Comparison of ENCODE assay signal across 23 mouse cellular contexts in the genomic region with DNA sequence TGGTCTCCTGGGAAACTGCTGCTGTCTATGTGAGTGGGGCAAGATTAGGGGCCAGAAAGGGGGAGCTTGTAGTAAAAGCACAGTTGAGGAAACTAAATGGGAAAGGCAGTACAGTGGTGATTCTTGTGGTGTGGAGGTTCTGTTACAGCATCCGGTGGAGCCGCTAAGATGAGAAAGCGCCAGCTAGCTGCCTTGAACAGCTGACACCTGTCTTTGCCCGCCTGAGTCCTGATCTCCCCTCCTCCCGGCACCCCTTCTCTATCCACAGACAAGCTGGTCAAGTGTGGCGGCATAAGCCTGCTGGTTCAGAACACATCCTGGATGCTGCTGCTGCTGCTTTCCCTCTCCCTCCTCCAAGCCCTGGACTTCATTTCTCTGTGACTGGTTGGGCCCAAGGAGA. TPM values are rescaled to one million over a fixed set of nuclear protein-coding genes. Genes with fewer than 3 reads are reported as not detected.
A peak's percentile ranks its signal among the peaks of the same experiment; 100 is the strongest.
DNase-seq lines count a peak whose midpoint lies in the region; ATAC-seq and TF ChIP-seq lines count a peak whose summit lies in the region.
"Had no signal": no experiment of that assay in that cellular context is flagged by ENCODE, and none has a peak within 500 bp of the region (broad histone marks: within the 10 kb centered on the region; RNA-seq: fewer than 3 reads in every experiment).

No protein-coding gene starts in this region.

- H3K4me2 ChIP-seq in hindbrain, postnatal 0 days (ENCODE audit: low read depth, low read length): no peak overlapping the region
- H3K4me2 ChIP-seq: forebrain, embryonic 15.5 days; heart, embryonic 11.5 days; limb, embryonic 15.5 days; liver, embryonic 15.5 days; midbrain, embryonic 13.5 days; stomach, embryonic 15.5 days had no signal

- peak overlapping the region; percentile 28 for H3K9ac ChIP-seq in MEL (ENCODE audit: control insufficient read depth, low read depth, low read length, poor library complexity, severe bottlenecking)
- H3K9ac ChIP-seq in hindbrain, postnatal 0 days (replicated peaks; ENCODE audit: low read length): no peak overlapping the region
- H3K9ac ChIP-seq: forebrain, embryonic 15.5 days; limb, embryonic 15.5 days; liver, embryonic 15.5 days; midbrain, embryonic 13.5 days; stomach, embryonic 15.5 days had no signal

- H3K79me2 ChIP-seq in MEL (ENCODE audit: control insufficient read depth, insufficient read depth, low read length, poor library complexity): no peaks in the 10 kb centered on the region

- H3K9me3 ChIP-seq in MEL (replicated peaks; ENCODE audit: insufficient read depth, low read length): no peaks in the 10 kb centered on the region
- no peaks in the 10 kb centered on the region for H3K9me3 ChIP-seq in hindbrain, postnatal 0 days (ENCODE audit: low read length)
- H3K9me3 ChIP-seq: forebrain, embryonic 15.5 days; limb, embryonic 15.5 days; liver, embryonic 15.5 days; midbrain, embryonic 13.5 days; stomach, embryonic 15.5 days had no signal

- peaks cover 5 to 46% of the 10 kb centered on the region in 2 experiments for H3K4me1 ChIP-seq in MEL (ENCODE audit: control insufficient read depth in 1 of 2, insufficient read depth in 2 of 2, low read length in 2 of 2)
- H3K4me1 ChIP-seq in hindbrain, postnatal 0 days (ENCODE audit: insufficient read depth, low read length): no peaks in the 10 kb centered on the region
- H3K4me1 ChIP-seq: liver, embryonic 15.5 days had no signal

- no peak for DNase-seq in layer of hippocampus, adult 2 months (ENCODE audit: low spot score in 2 of 2)
- DNase-seq in layer of hippocampus, adult 8-10 months (ENCODE audit: low spot score in 2 of 2): no peak
- peak; percentile 36 for DNase-seq in MEL (ENCODE audit: low read depth, low spot score)
- peak; percentile 87 for DNase-seq in thymus, postnatal 14 days
- no peak for DNase-seq in lung, postnatal 36 days
- DNase-seq in hindbrain, postnatal 0 days (ENCODE audit: low spot score): no peak
- DNase-seq in frontal cortex, postnatal 36 days (ENCODE audit: low spot score in 2 of 2): no peak
- DNase-seq: adrenal gland, postnatal 10 days; cerebellum, postnatal 36 days; heart, postnatal 10 days; kidney, postnatal 4 days; right cerebral cortex, postnatal 25 days had no signal

- TF ChIP-seq POLR2A in MEL (IDR thresholded peaks at IDR 0.05; ENCODE audit: control insufficient read depth in 1 of 2, insufficient read depth in 1 of 2, low read depth in 1 of 2, low read length in 2 of 2, poor library complexity in 1 of 2): no peak

- peak; percentile 61 for ATAC-seq in inflammation-experienced regulatory T-cells, adult 6 months
- no peak for ATAC-seq in hindbrain, postnatal 0 days
- ATAC-seq: forebrain, embryonic 15.5 days; midbrain, embryonic 13.5 days had no signal

- H3K4me3 ChIP-seq in layer of hippocampus, adult 2 months: peak overlapping the region; percentile 22; the same call in 1 of the 2 replicates
- no peak overlapping the region; a peak in 1 of 4 replicates for H3K4me3 ChIP-seq in MEL (ENCODE audit: control insufficient read depth in 1 of 2, insufficient read depth in 1 of 2, low read depth in 2 of 2, low read length in 2 of 2)
- H3K4me3 ChIP-seq in hindbrain, postnatal 0 days (ENCODE audit: low read length): no peak overlapping the region
- H3K4me3 ChIP-seq: erythroblast, embryonic 14.5 days; forebrain, embryonic 15.5 days; limb, embryonic 15.5 days; liver, embryonic 15.5 days; midbrain, embryonic 13.5 days; stomach, embryonic 15.5 days had no signal

- no peaks in the 10 kb centered on the region for H3K27me3 ChIP-seq in MEL (ENCODE audit: control insufficient read depth in 1 of 2, insufficient read depth in 2 of 2, low read length in 2 of 2)
- H3K27me3 ChIP-seq in hindbrain, postnatal 0 days (ENCODE audit: insufficient read depth, low read length): peaks cover 4% of the 10 kb centered on the region; the same call in 1 of the 2 replicates

- H3K36me3 ChIP-seq in MEL (ENCODE audit: control insufficient read depth in 1 of 2, insufficient read depth in 2 of 2, low read length in 2 of 2): peaks cover 0 to 33% of the 10 kb centered on the region in 2 experiments; a peak in 2 of 4 replicates
- no peaks in the 10 kb centered on the region for H3K36me3 ChIP-seq in hindbrain, postnatal 0 days (ENCODE audit: insufficient read depth, low read length)
- H3K36me3 ChIP-seq: forebrain, embryonic 15.5 days; limb, embryonic 15.5 days; liver, embryonic 15.5 days; midbrain, embryonic 13.5 days; stomach, embryonic 15.5 days had no signal

- no peak for TF ChIP-seq RAD21 in MEL (IDR thresholded peaks at IDR 0.05; ENCODE audit: low read depth, low read length)

- peak overlapping the region; percentile 88 for H3K27ac ChIP-seq in layer of hippocampus, adult 2 months
- peak overlapping the region; percentile 17; the same call in 1 of the 2 replicates for H3K27ac ChIP-seq in MEL (ENCODE audit: control insufficient read depth, low read depth, low read length)
- H3K27ac ChIP-seq in hindbrain, postnatal 0 days: no peak overlapping the region
- H3K27ac ChIP-seq: forebrain, embryonic 15.5 days; limb, embryonic 15.5 days; liver, embryonic 15.5 days; midbrain, embryonic 13.5 days; stomach, embryonic 15.5 days had no signal

- WGBS in hindbrain, postnatal 0 days: 74% methylated on average over 6 of the region's 6 CpGs

- TF ChIP-seq CTCF in layer of hippocampus, adult 2 months (conservative IDR thresholded peaks at IDR 0.05): no peak
- TF ChIP-seq CTCF in MEL (IDR thresholded peaks at IDR 0.05 in 2 of 3, conservative IDR thresholded peaks at IDR 0.05 in 1 of 3; ENCODE audit: control insufficient read depth in 1 of 3, insufficient read depth in 1 of 3, low read depth in 2 of 3, low read length in 3 of 3, poor library complexity in 1 of 3, severe bottlenecking in 1 of 3): no peak
- TF ChIP-seq CTCF in hindbrain, postnatal 0 days (IDR thresholded peaks at IDR 0.05; ENCODE audit: low read depth): no peak

- no peak for TF ChIP-seq EP300 in MEL (IDR thresholded peaks at IDR 0.05; ENCODE audit: low read depth in 1 of 2, low read length in 2 of 2)

TF ChIP-seq in MEL, 35 proteins besides CTCF, POLR2A, EP300 and RAD21:
- TF ChIP-seq SIN3A (IDR thresholded peaks at IDR 0.05; ENCODE audit: low read length) (no peak), ZNF384 (IDR thresholded peaks at IDR 0.05; ENCODE audit: low read depth, low read length) (peak; percentile 53; the same call in 1 of the 2 replicates), ZKSCAN1 (IDR thresholded peaks at IDR 0.05; ENCODE audit: low read depth, low read length) (no peak), POLR2AphosphoS5 (IDR thresholded peaks at IDR 0.05; ENCODE audit: borderline replicate concordance, low read depth, low read length) (no peak)

RNA-seq across cellular contexts. Expression of gene Thy1, which starts 3.9 kb away (rescaled TPM):
- total RNA-seq in layer of hippocampus, adult 2 months (2021): 100 to 1,000 TPM; 854 to 892 TPM
- total RNA-seq in layer of hippocampus, adult 8-10 months (2022): 1,000 to 10,000 TPM in 2 of 4 experiments, 100 to 1,000 TPM in 2; 838 to 6,022 (median 3,337) TPM
- 1.5 and 4.0 TPM in 2 replicates for total RNA-seq in MEL (2012; rRNA removed)
- 10 to 100 TPM in 1 of 2 experiments, not detected in 1; 24.0 TPM for polyA plus RNA-seq in MEL (2012; ENCODE audit: insufficient read depth in 1 of 2, insufficient read length in 2 of 2, low read depth in 1 of 2, low replicate concordance in 2 of 2, missing spikeins in 1 of 2)
- polyA plus RNA-seq in inflammation-experienced regulatory T-cells, adult 6 months (2017; shearing (Covaris generic)): 100 to 1,000 TPM; 179 to 228 (median 209) TPM
- 131 and 138 TPM in 2 replicates for total RNA-seq in hindbrain, postnatal 0 days (2014; rRNA removed)
- 49.6 and 51.1 TPM in 2 replicates for polyA plus RNA-seq in hindbrain, postnatal 0 days (2015; fragmentation: Nextera tagmentation; extraction: Ambion mirVana)
- polyA plus RNA-seq: erythroblast, embryonic 14.5 days had no signal

RNA-seq across cellular contexts. Expression of gene Usp2, which starts 19.8 kb away (rescaled TPM):
- 10 to 100 TPM; 79.2 to 82.4 TPM for total RNA-seq in layer of hippocampus, adult 2 months (2021)
- 100 to 1,000 TPM in 1 of 4 experiments, 10 to 100 TPM in 3; 82.1 to 101 (median 90.9) TPM for total RNA-seq in layer of hippocampus, adult 8-10 months (2022)
- total RNA-seq in MEL (2012; rRNA removed): 3.6 and 4.3 TPM in 2 replicates
- 10 to 100 TPM in 1 of 2 experiments, not detected in 1; 13.9 TPM for polyA plus RNA-seq in MEL (2012; ENCODE audit: insufficient read depth in 1 of 2, insufficient read length in 2 of 2, low read depth in 1 of 2, low replicate concordance in 2 of 2, missing spikeins in 1 of 2)
- polyA plus RNA-seq in inflammation-experienced regulatory T-cells, adult 6 months (2017; shearing (Covaris generic)): 1 to 10 TPM in 2 of 3 experiments, under 1 TPM in 1; 0.53 to 5.0 (median 2.2) TPM
- 11.0 and 14.2 TPM in 2 replicates for total RNA-seq in hindbrain, postnatal 0 days (2014; rRNA removed)
- 19.6 and 20.5 TPM in 2 replicates for polyA plus RNA-seq in hindbrain, postnatal 0 days (2015; fragmentation: Nextera tagmentation; extraction: Ambion mirVana)
- polyA plus RNA-seq: erythroblast, embryonic 14.5 days had no signal

RNA-seq across cellular contexts. Expression of gene Mfrp, which starts 54.5 kb away (rescaled TPM):
- total RNA-seq in layer of hippocampus, adult 2 months (2021): 1 to 10 TPM in 1 of 2 experiments, not detected in 1; 1.3 TPM
- 1 to 10 TPM in 2 of 4 experiments, under 1 TPM in 2; 0.33 to 1.4 (median 0.95) TPM for total RNA-seq in layer of hippocampus, adult 8-10 months (2022)
- total RNA-seq in MEL (2012; rRNA removed): not detected in 2 replicates
- polyA plus RNA-seq in MEL (2012; ENCODE audit: insufficient read depth in 1 of 2, insufficient read length in 2 of 2, low read depth in 1 of 2, low replicate concordance in 2 of 2, missing spikeins in 1 of 2): under 1 TPM in 1 of 2 experiments, not detected in 1; 0.10 TPM
- polyA plus RNA-seq in inflammation-experienced regulatory T-cells, adult 6 months (2017; shearing (Covaris generic)): not detected
- 2.8 and 4.0 TPM in 2 replicates for total RNA-seq in hindbrain, postnatal 0 days (2014; rRNA removed)
- 0.24 and 0.50 TPM in 2 replicates for polyA plus RNA-seq in hindbrain, postnatal 0 days (2015; fragmentation: Nextera tagmentation; extraction: Ambion mirVana)
- total RNA-seq: gastrocnemius, postnatal 4 days; heart, postnatal 10 days; neutrophil, adult 5-6 weeks had no signal
- polyA plus RNA-seq: erythroblast, embryonic 14.5 days; liver, embryonic 15.5 days had no signal

RNA-seq across cellular contexts. Expression of gene C1qtnf5, which starts 60.0 kb away (rescaled TPM):
- total RNA-seq in layer of hippocampus, adult 2 months (2021): 10 to 100 TPM; 12.3 to 14.4 TPM
- total RNA-seq in layer of hippocampus, adult 8-10 months (2022): 10 to 100 TPM; 14.6 to 23.4 (median 18.8) TPM
- total RNA-seq in MEL (2012; rRNA removed): 0.19 TPM in 1 of 2 replicates, not detected in the other
- under 1 TPM in 1 of 2 experiments, not detected in 1; 0.13 TPM for polyA plus RNA-seq in MEL (2012; ENCODE audit: insufficient read depth in 1 of 2, insufficient read length in 2 of 2, low read depth in 1 of 2, low replicate concordance in 2 of 2, missing spikeins in 1 of 2)
- not detected for polyA plus RNA-seq in inflammation-experienced regulatory T-cells, adult 6 months (2017; shearing (Covaris generic))
- total RNA-seq in hindbrain, postnatal 0 days (2014; rRNA removed): 36.7 and 39.5 TPM in 2 replicates
- 12.3 and 12.8 TPM in 2 replicates for polyA plus RNA-seq in hindbrain, postnatal 0 days (2015; fragmentation: Nextera tagmentation; extraction: Ambion mirVana)
- total RNA-seq: megakaryocyte progenitor cell, adult 5-6 weeks; neutrophil, adult 5-6 weeks had no signal

Comparison
In these comparisons a context has a peak if more than half of its experiments do, and no peak if none do; other contexts are left out.
1. DNase-seq: peak in MEL (single experiment) and thymus, postnatal 14 days (single experiment); none in layer of hippocampus, adult 2 months (0 of 2), layer of hippocampus, adult 8-10 months (0 of 2), lung, postnatal 36 days (single experiment), hindbrain, postnatal 0 days (single experiment) and frontal cortex, postnatal 36 days (0 of 2).
2. RNA of gene Thy1, which starts 3.9 kb away (total RNA-seq): 838 to 6,022 TPM in layer of hippocampus, adult 8-10 months, 854 to 892 TPM in layer of hippocampus, adult 2 months and 131 to 138 TPM in hindbrain, postnatal 0 days; 1.5 to 4.0 TPM in MEL; every median in the first group is over 10 times any median in the second.